Mouse (Mus musculus): ENCODE results near the gene Tmprss15. TPM values are rescaled to one million over a fixed set of nuclear protein-coding genes. Genes with fewer than 3 reads are reported as not detected.

Gene Tmprss15
- polyA plus RNA-seq, 1 experiment from 2014 or later: not detected

- Histone ChIP-seq H3K9ac (replicated peaks; ENCODE audit: low read depth, low read length) (no peak overlapping the region), H3K4me1 (replicated peaks; ENCODE audit: control insufficient read depth, insufficient read depth, low read length) (no peaks in the 10 kb centered on the region), H3K9me3 (ENCODE audit: control insufficient read depth, low read length) (no peaks in the 10 kb centered on the region), H3K36me3 (ENCODE audit: control insufficient read depth, insufficient read depth) (no peaks in the 10 kb centered on the region), H3K27ac (ENCODE audit: low read length) (no peak overlapping the region), H3K4me3 (replicated peaks; ENCODE audit: low read length) (no peak overlapping the region), H3K4me2 (ENCODE audit: low read length) (no peak overlapping the region), H3K27me3 (replicated peaks; ENCODE audit: control insufficient read depth, insufficient read depth, low read length) (no peaks in the 10 kb centered on the region)
- ATAC-seq: no peak
- 79% methylated on average over 2 of the region's 2 CpGs for WGBS
Observed at GRCm38 (mm10) chr16:79032593-79032992, 58.3 kb downstream of the Tmprss15 start.

GRCm38 (mm10) chr16:79002812-79003211 lies 88.1 kb downstream of the Tmprss15 start:
- ATAC-seq: no peak
- H3K27me3 ChIP-seq (replicated peaks; ENCODE audit: control insufficient read depth, insufficient read depth, low read length): no peaks in the 10 kb centered on the region
- no peak overlapping the region for H3K4me3 ChIP-seq (replicated peaks; ENCODE audit: low read length)
- no peaks in the 10 kb centered on the region for H3K4me1 ChIP-seq (replicated peaks; ENCODE audit: control insufficient read depth, insufficient read depth, low read length)
- H3K36me3 ChIP-seq (ENCODE audit: control insufficient read depth, insufficient read depth): no peaks in the 10 kb centered on the region
- H3K4me2 ChIP-seq (ENCODE audit: low read length): no peak overlapping the region
- 75% methylated on average over 2 of the region's 2 CpGs for WGBS
- H3K9ac ChIP-seq (replicated peaks; ENCODE audit: low read depth, low read length): no peak overlapping the region
- no peak overlapping the region for H3K27ac ChIP-seq (ENCODE audit: low read length)
- H3K9me3 ChIP-seq (ENCODE audit: control insufficient read depth, low read length): no peaks in the 10 kb centered on the region

- Histone ChIP-seq H3K27ac (ENCODE audit: low read length) (no peak overlapping the region), H3K36me3 (ENCODE audit: control insufficient read depth, insufficient read depth) (no peaks in the 10 kb centered on the region), H3K27me3 (replicated peaks; ENCODE audit: control insufficient read depth, insufficient read depth, low read length) (no peaks in the 10 kb centered on the region), H3K9me3 (ENCODE audit: control insufficient read depth, low read length) (no peaks in the 10 kb centered on the region), H3K4me3 (replicated peaks; ENCODE audit: low read length) (no peak overlapping the region), H3K4me2 (ENCODE audit: low read length) (no peak overlapping the region), H3K9ac (replicated peaks; ENCODE audit: low read depth, low read length) (no peak overlapping the region), H3K4me1 (replicated peaks; ENCODE audit: control insufficient read depth, insufficient read depth, low read length) (no peaks in the 10 kb centered on the region)
- 88% methylated on average over 9 of the region's 9 CpGs for WGBS
- ATAC-seq: no peak
Observed at GRCm38 (mm10) chr16:79001679-79002078, 89.2 kb downstream of the Tmprss15 start.

- ATAC-seq: no peak
- H3K4me2 ChIP-seq (ENCODE audit: low read length): no peak overlapping the region
- no peaks in the 10 kb centered on the region for H3K9me3 ChIP-seq (ENCODE audit: control insufficient read depth, low read length)
- WGBS: 32% methylated on average over 8 of the region's 8 CpGs
- H3K36me3 ChIP-seq (ENCODE audit: control insufficient read depth, insufficient read depth): no peaks in the 10 kb centered on the region
- H3K9ac ChIP-seq (replicated peaks; ENCODE audit: low read depth, low read length): no peak overlapping the region
- H3K4me1 ChIP-seq (replicated peaks; ENCODE audit: control insufficient read depth, insufficient read depth, low read length): no peaks in the 10 kb centered on the region
- no peak overlapping the region for H3K4me3 ChIP-seq (replicated peaks; ENCODE audit: low read length)
- no peak overlapping the region for H3K27ac ChIP-seq (ENCODE audit: low read length)
- H3K27me3 ChIP-seq (replicated peaks; ENCODE audit: control insufficient read depth, insufficient read depth, low read length): no peaks in the 10 kb centered on the region
Observed at GRCm38 (mm10) chr16:78976384-78976783, 114.5 kb downstream of the Tmprss15 start.

- WGBS: 94% methylated on average over 13 of the region's 13 CpGs
- Histone ChIP-seq H3K4me3 (replicated peaks; ENCODE audit: low read length) (no peak overlapping the region), H3K36me3 (ENCODE audit: control insufficient read depth, insufficient read depth) (no peaks in the 10 kb centered on the region), H3K4me1 (replicated peaks; ENCODE audit: control insufficient read depth, insufficient read depth, low read length) (no peaks in the 10 kb centered on the region), H3K9me3 (ENCODE audit: control insufficient read depth, low read length) (no peaks in the 10 kb centered on the region), H3K4me2 (ENCODE audit: low read length) (no peak overlapping the region), H3K27ac (ENCODE audit: low read length) (no peak overlapping the region), H3K9ac (replicated peaks; ENCODE audit: low read depth, low read length) (no peak overlapping the region), H3K27me3 (replicated peaks; ENCODE audit: control insufficient read depth, insufficient read depth, low read length) (no peaks in the 10 kb centered on the region)
- ATAC-seq: no peak
Observed at GRCm38 (mm10) chr16:78974099-78974498, 116.8 kb downstream of the Tmprss15 start.

- H3K4me2 ChIP-seq (ENCODE audit: low read length): no peak overlapping the region
- WGBS: 32% methylated on average over 13 of the region's 13 CpGs
Observed at GRCm38 (mm10) chr16:78969091-78969731, 121.7 kb downstream of the Tmprss15 start.

GRCm38 (mm10) chr16:78957434-78957833 lies 133.5 kb downstream of the Tmprss15 start:
- Histone ChIP-seq H3K36me3 (ENCODE audit: control insufficient read depth, insufficient read depth) (no peaks in the 10 kb centered on the region), H3K9ac (replicated peaks; ENCODE audit: low read depth, low read length) (no peak overlapping the region), H3K9me3 (ENCODE audit: control insufficient read depth, low read length) (no peaks in the 10 kb centered on the region), H3K27me3 (replicated peaks; ENCODE audit: control insufficient read depth, insufficient read depth, low read length) (no peaks in the 10 kb centered on the region), H3K4me3 (replicated peaks; ENCODE audit: low read length) (no peak overlapping the region), H3K4me2 (ENCODE audit: low read length) (no peak overlapping the region), H3K27ac (ENCODE audit: low read length) (no peak overlapping the region), H3K4me1 (replicated peaks; ENCODE audit: control insufficient read depth, insufficient read depth, low read length) (peaks cover 6% of the 10 kb centered on the region)
- WGBS: 32% methylated on average over 2 of the region's 2 CpGs
- peak; percentile 68 for ATAC-seq

More at GRCm38 (mm10) chr16:78969091-78969731, 121.7 kb downstream of the Tmprss15 start:
- H3K9me3 ChIP-seq (ENCODE audit: control insufficient read depth, low read length): no peaks in the 10 kb centered on the region
- H3K4me3 ChIP-seq (replicated peaks; ENCODE audit: low read length): no peak overlapping the region
- peak; percentile 58; the same call in 1 of the 2 replicates for ATAC-seq
- H3K27me3 ChIP-seq (replicated peaks; ENCODE audit: control insufficient read depth, insufficient read depth, low read length): no peaks in the 10 kb centered on the region
- no peaks in the 10 kb centered on the region for H3K4me1 ChIP-seq (replicated peaks; ENCODE audit: control insufficient read depth, insufficient read depth, low read length)
- no peak overlapping the region for H3K27ac ChIP-seq (ENCODE audit: low read length)
- H3K9ac ChIP-seq (replicated peaks; ENCODE audit: low read depth, low read length): no peak overlapping the region
- H3K36me3 ChIP-seq (ENCODE audit: control insufficient read depth, insufficient read depth): no peaks in the 10 kb centered on the region

GRCm38 (mm10) chr16:78950359-78950758 lies 140.5 kb downstream of the Tmprss15 start:
- Histone ChIP-seq H3K9ac (replicated peaks; ENCODE audit: low read depth, low read length) (no peak overlapping the region), H3K9me3 (ENCODE audit: control insufficient read depth, low read length) (no peaks in the 10 kb centered on the region), H3K4me3 (replicated peaks; ENCODE audit: low read length) (no peak overlapping the region), H3K36me3 (ENCODE audit: control insufficient read depth, insufficient read depth) (no peaks in the 10 kb centered on the region), H3K4me2 (ENCODE audit: low read length) (no peak overlapping the region), H3K27ac (ENCODE audit: low read length) (no peak overlapping the region), H3K27me3 (replicated peaks; ENCODE audit: control insufficient read depth, insufficient read depth, low read length) (no peaks in the 10 kb centered on the region), H3K4me1 (replicated peaks; ENCODE audit: control insufficient read depth, insufficient read depth, low read length) (no peaks in the 10 kb centered on the region; the same call in 1 of the 2 replicates)
- no peak for ATAC-seq
- WGBS: 69% methylated on average over 4 of the region's 4 CpGs

GRCm38 (mm10) chr16:78937755-78938154 lies 153.1 kb downstream of the Tmprss15 start:
- Histone ChIP-seq H3K4me1 (replicated peaks; ENCODE audit: control insufficient read depth, insufficient read depth, low read length) (no peaks in the 10 kb centered on the region), H3K9me3 (ENCODE audit: control insufficient read depth, low read length) (no peaks in the 10 kb centered on the region), H3K36me3 (ENCODE audit: control insufficient read depth, insufficient read depth) (no peaks in the 10 kb centered on the region), H3K27me3 (replicated peaks; ENCODE audit: control insufficient read depth, insufficient read depth, low read length) (no peaks in the 10 kb centered on the region), H3K9ac (replicated peaks; ENCODE audit: low read depth, low read length) (no peak overlapping the region), H3K4me3 (replicated peaks; ENCODE audit: low read length) (no peak overlapping the region), H3K27ac (ENCODE audit: low read length) (no peak overlapping the region), H3K4me2 (ENCODE audit: low read length) (no peak overlapping the region)
- no peak for ATAC-seq
- 77% methylated on average over 8 of the region's 8 CpGs for whole genome bisulfite sequencing

- H3K27ac ChIP-seq (ENCODE audit: low read length): no peak overlapping the region
- ATAC-seq: no peak
- no peak overlapping the region for H3K4me2 ChIP-seq (ENCODE audit: low read length)
- H3K9ac ChIP-seq (replicated peaks; ENCODE audit: low read depth, low read length): no peak overlapping the region
- no peaks in the 10 kb centered on the region for H3K36me3 ChIP-seq (ENCODE audit: control insufficient read depth, insufficient read depth)
- H3K4me3 ChIP-seq (replicated peaks; ENCODE audit: low read length): no peak overlapping the region
- no peaks in the 10 kb centered on the region for H3K27me3 ChIP-seq (replicated peaks; ENCODE audit: control insufficient read depth, insufficient read depth, low read length)
- 97% methylated on average over 2 of the region's 2 CpGs for WGBS
- peaks cover 17% of the 10 kb centered on the region for H3K4me1 ChIP-seq (replicated peaks; ENCODE audit: control insufficient read depth, insufficient read depth, low read length)
- no peaks in the 10 kb centered on the region for H3K9me3 ChIP-seq (ENCODE audit: control insufficient read depth, low read length)
Observed at GRCm38 (mm10) chr16:78934298-78934697, 156.6 kb downstream of the Tmprss15 start.

All from forebrain, embryonic 16.5 days (tissue).